Mouse (Mus musculus) hematopoietic multipotent progenitor cell, adult 10-12 weeks (in vitro differentiated cells): ENCODE measurements around the gene Cdk5rap1. TPM values are rescaled to one million over a fixed set of nuclear protein-coding genes. Genes with fewer than 3 reads are reported as not detected.

Experiments
- polyA plus RNA-seq: library from polyadenylated mRNA; stranded (reverse); fragments of >175 nt; gene quantifications from 2 replicates; pipeline ENCODE4 v1.2.3, GENCODE M21; 2012; ENCODE audit warnings: low replicate concordance

The Cdk5rap1 gene
- 0.52 and 1.1 TPM in 2 replicates for polyA plus RNA-seq

DNA sequence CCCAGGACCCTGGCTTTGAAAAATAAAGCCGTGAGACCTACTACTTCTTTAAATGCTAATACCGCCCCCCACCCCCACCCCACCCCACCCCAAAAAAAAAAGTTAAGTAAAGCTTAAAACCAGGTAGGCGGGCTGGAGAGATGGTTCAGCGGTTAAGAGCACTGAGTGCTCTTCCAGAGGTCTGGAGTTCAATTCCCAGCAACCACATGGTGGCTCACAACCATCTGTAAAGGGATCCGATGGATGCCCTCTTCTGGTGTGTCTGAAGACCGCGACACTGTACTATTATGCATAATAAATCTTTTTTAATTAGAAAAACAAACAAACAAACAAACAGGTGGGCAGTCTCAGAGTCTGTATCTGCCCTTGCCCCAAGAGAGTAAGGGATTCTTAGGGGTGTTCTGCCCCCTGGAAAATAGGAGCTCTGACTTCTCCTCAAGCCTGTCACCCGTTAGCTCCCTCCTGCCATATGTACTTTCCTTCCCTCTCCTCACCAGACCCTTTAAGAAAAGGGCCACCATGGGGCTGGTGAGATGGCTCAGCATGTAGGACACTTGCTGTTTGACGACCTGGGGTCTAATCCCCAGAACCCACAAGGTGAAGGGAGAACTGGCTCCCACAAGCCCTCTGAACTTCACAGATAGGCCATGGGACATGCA is at the start of gene Cdk5rap1:
TSS of gene Cdk5rap1 (minus strand) at position 169 of the 659 bp plus-strand sequence.

DNA sequence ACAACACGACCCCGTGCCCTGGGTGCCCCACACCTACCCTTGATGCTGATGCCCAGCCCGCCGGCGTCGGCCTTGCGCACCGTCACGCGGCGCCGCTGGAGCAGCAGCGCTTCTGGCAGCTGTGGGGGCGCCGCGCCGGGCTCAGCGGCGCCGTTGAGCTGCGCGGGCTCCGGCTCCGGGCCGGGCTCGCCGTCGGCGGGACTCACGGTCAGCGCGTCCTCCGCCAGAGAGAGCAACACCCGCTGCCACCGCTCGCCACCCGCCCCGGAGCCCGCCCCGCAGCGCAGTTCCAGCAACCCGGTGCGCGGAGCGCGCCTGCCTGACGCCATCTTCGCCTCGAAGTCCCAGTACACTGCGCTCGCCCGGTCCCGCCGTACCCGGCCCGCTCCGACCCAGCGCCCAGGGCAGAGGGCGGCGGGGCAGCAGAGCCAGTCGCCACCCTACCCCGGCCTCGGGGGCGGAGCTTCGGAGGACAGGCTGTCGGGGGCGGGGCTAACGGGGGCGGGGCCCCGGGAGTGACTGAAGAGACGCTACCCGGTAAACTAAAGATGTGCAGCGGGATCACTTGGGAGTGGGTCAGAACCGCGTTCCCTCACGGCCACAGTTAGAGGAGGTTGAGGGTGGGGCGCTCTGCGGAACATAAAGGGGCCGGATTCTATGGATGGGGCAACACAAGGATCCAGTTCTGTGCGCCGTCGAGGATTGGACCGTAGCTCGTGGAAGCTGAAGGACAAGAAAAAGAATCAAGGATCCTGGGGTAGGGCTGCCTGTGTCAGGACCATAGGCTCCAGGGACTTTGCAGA is 35.0 kb upstream of the Cdk5rap1 start, which contains the start of gene Snta1:
TSS of gene Snta1 (minus strand) at position 457 of the 803 bp plus-strand sequence.

DNA sequence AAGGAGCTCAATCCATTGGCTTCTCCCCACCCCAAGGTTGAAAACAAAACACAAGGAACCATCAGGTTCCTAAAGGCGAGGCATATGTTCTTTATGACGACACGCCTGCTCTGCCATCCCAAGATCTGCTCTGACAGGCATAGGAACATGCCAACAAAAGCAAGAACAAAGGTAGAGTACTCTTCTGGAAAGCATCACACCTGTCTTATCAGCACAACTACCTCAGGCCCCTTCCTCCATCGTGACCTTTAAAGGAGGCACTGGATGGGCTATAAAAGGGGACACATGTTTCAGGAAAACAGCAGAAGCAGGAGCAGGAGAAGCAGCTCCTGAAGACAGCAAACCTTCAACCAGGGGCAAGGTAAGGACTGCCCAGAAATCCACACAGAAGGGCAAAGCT is 65.9 kb downstream of the Cdk5rap1 start, which contains the start of gene Bpifb9b:
TSS of gene Bpifb9b (plus strand) at position 301 of the 400 bp plus-strand sequence.

Other genes with a start within 250 kb of the Cdk5rap1 start
- not detected in 2 replicates for gene Bpifa3, start 242.7 kb downstream of the Cdk5rap1 start, polyA plus RNA-seq
- gene Bpifa1, start 230.1 kb downstream of the Cdk5rap1 start, polyA plus RNA-seq = not detected in 2 replicates
- gene Bpifa5, start 210.4 kb downstream of the Cdk5rap1 start, polyA plus RNA-seq = not detected in 2 replicates
- gene Bpifb1, start 182.2 kb downstream of the Cdk5rap1 start, polyA plus RNA-seq = not detected in 2 replicates
- not detected in 2 replicates for gene Bpifb5, start 149.3 kb downstream of the Cdk5rap1 start, polyA plus RNA-seq
- gene Bpifb9a, start 115.2 kb downstream of the Cdk5rap1 start, polyA plus RNA-seq = not detected in 2 replicates
- gene Bpifb9b, start 65.8 kb downstream of the Cdk5rap1 start, polyA plus RNA-seq = not detected in 2 replicates
- 7.3 and 8.9 TPM in 2 replicates for gene Snta1, start 35.1 kb upstream of the Cdk5rap1 start, polyA plus RNA-seq
- 7.4 and 9.6 TPM in 2 replicates for gene Cbfa2t2, start 63.5 kb upstream of the Cdk5rap1 start, polyA plus RNA-seq
- 0.98 and 1.8 TPM in 2 replicates for gene 1700003F12Rik, start 174.1 kb upstream of the Cdk5rap1 start, polyA plus RNA-seq
- gene Actl10, start 178.8 kb upstream of the Cdk5rap1 start, polyA plus RNA-seq = 0.09 TPM in 1 of 2 replicates, not detected in the other
- 0.57 and 0.90 TPM in 2 replicates for gene Necab3, start 185.9 kb upstream of the Cdk5rap1 start, polyA plus RNA-seq
- 16.4 and 16.7 TPM in 2 replicates for gene E2f1, start 196.9 kb upstream of the Cdk5rap1 start, polyA plus RNA-seq
- 4.0 and 9.0 TPM in 2 replicates for gene Pxmp4, start 230.7 kb upstream of the Cdk5rap1 start, polyA plus RNA-seq
- gene Zfp341, start 240.3 kb upstream of the Cdk5rap1 start, polyA plus RNA-seq = 6.6 and 8.0 TPM in 2 replicates
- 1.8 and 6.2 TPM in 2 replicates for gene 4930519P11Rik, start 240.4 kb upstream of the Cdk5rap1 start, polyA plus RNA-seq